Mouse (Mus musculus): ENCODE measurements at regions not wholly inside any gene's neighbourhood (a gene's known extent, or its start where the extent isn't known, plus 50 kb on each side); places are given as distances from the start of the nearest gene placed in this dataset.

GRCm38 (mm10) chr5:28784339-28784966, 317.4 kb upstream of the Shh start:
- TF ChIP-seq POLR2A (IDR thresholded peaks at IDR 0.05; ENCODE audit: borderline replicate concordance, extremely low read depth, low read depth, low read length) (no peak), CTCF (IDR thresholded peaks at IDR 0.05; ENCODE audit: insufficient read depth, low read length) (no peak)

Data from lung, adult 2 months (tissue).